Mouse (Mus musculus): ENCODE measurements around the gene Zfp871.
"Not testable (repeated sequence)": the region's sequence is repeated elsewhere in the genome, so short reads cannot be mapped to it uniquely, and the experiment has no call there.

Gene Zfp871

DNA sequence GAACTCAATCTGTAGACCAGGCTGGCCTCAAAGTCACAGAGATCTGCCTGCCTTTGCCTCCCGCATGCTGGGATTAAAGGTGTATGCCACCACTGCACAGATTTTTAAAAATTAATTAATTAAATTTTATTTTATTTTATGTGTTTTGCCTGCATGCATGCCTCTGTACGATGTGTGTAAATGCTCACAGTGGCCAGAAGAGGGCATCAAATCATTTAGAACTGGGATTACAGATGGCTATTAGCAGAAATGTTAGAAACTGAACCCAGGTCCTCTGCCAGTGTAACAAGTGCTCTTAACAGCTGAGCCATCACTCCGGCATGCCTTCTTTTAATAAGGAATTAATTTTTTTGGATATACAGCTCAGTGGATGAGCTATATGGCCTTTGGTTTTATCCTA is 59.1 kb downstream of the Zfp871 start:
- no peak for DNase-seq

DNA sequence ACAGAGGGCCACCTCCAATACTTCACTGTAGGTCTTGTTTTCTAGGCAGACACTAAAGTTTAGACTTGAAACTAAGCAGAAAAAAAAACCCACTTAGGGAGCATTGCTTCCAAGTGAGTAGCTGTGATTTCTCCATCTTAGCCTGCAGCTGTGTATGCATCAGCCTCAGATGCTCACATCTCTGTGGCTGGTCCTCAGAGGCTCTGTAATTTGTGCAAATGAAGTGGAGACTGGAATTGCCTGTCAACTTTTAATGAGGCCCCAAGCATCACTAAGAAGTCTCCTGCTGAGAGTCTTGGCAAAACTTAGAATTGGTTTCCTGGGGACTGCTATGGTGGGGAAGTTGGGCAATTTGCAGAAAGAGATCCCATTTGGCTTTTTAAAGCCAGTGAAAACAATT is 61.7 kb downstream of the Zfp871 start:
- not testable (repeated sequence) for DNase-seq

DNA sequence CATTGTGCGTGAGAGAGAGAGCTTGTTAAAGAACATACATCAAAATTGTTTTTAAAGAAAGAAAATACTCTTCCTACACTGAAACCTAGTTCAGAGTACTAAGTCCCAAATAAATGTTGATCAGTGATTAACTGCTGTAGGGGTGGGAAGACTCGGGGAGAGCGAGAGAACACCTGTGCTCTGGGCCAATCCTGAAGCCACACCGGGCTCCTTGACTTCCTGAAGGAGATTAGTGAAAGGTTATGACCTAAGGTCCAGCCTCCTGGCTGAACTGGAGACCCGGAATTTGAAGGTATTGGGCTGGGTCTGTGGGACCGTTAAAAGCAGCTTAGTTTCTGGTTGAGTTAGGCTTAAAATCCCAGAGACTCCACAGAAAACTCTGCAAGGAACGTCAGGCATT is 65.3 kb downstream of the Zfp871 start:
- DNase-seq, result no peak

DNA sequence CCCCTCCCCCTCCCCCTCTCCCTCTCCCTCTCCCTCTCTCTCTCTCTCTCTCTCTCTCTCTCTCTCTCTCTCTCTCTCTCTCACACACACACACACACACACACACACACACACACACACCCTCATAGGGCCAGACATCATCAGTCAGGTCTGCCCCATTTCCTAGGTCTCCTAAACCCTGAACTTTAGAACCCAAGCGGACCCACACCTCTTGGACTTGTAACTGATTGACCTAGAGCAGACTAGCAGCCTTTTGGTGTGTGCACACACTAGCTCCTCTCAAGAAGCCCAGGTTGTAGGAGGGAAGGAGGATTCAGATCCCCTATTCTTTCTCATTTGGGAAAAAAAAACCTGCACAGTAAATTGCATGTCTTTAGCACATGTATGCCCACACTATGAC is 65.9 kb downstream of the Zfp871 start:
- not testable (repeated sequence) for DNase-seq

Data from lung, postnatal 10 days (tissue).